Mouse (Mus musculus) hindbrain, embryonic 13.5 days (tissue): ENCODE measurements around the gene Pycr1. TPM values are rescaled to one million over a fixed set of nuclear protein-coding genes. Genes with fewer than 3 reads are reported as not detected.

Source experiments
- ATAC-seq: fragments of 200-750 bp; cut with Nextera tagmentation; 2 replicates; pipeline ENCODE4 v1.8.0; 2017; ENCODE audit warnings: moderate TSS enrichment; ENCODE audit not compliant: low FRiP score
- H3K27ac ChIP-seq: fragments of 300-500 bp; sonication (generic); 2 replicates; pipeline ENCODE4 v1.5.1; 2015; ENCODE audit warnings: inconsistent platforms, mild to moderate bottlenecking, moderate library complexity
- H3K27me3 ChIP-seq: fragments of 300-500 bp; sonication (generic); 2 replicates; pipeline ENCODE4 v1.6.1; 2015; ENCODE audit warnings: mild to moderate bottlenecking, inconsistent platforms
- H3K36me3 ChIP-seq: fragments of 300-500 bp; sonication (generic); 2 replicates; pipeline ENCODE4 v1.6.1; 2015; ENCODE audit warnings: mild to moderate bottlenecking, inconsistent platforms
- H3K4me1 ChIP-seq: fragments of 300-500 bp; sonication (generic); replicated peaks from 2 replicates; pipeline ENCODE4 v1.6.1; 2015; ENCODE audit warnings: inconsistent platforms
- H3K4me2 ChIP-seq: fragments of 300-500 bp; sonication (generic); 2 replicates; pipeline ENCODE4 v1.6.1; 2015; ENCODE audit warnings: inconsistent platforms, mild to moderate bottlenecking, moderate library complexity
- H3K4me3 ChIP-seq: fragments of 300-500 bp; sonication (generic); 2 replicates; pipeline ENCODE4 v1.5.1; 2015; ENCODE audit warnings: mild to moderate bottlenecking, inconsistent platforms
- H3K9ac ChIP-seq: fragments of 300-500 bp; sonication (generic); 2 replicates; pipeline ENCODE4 v1.6.1; 2015; ENCODE audit warnings: mild to moderate bottlenecking, inconsistent platforms
- H3K9me3 ChIP-seq: fragments of 300-500 bp; sonication (generic); 2 replicates; pipeline ENCODE4 v1.6.1; 2016; ENCODE audit warnings: inconsistent platforms
- WGBS: fragments of 180-500 bp; shearing (Covaris S2); methylation state at CpG from one replicate; pipeline ENCODE4 v1.1.7; 2015; 5-methylcytosine and 5-hydroxymethylcytosine counted together
- polyA plus RNA-seq: library from polyadenylated mRNA; unstranded; fragments of >200 nt; fragmentation: Nextera tagmentation; extraction: Ambion mirVana; gene quantifications from 2 replicates; pipeline ENCODE4 v1.2.1, GENCODE M21; 2015

The Pycr1 gene
- polyA plus RNA-seq, 1 experiment from 2014 or later: 23.3 TPM

- Histone ChIP-seq H3K9ac (no peak overlapping the region), H3K9me3 (no peaks in the 10 kb centered on the region), H3K4me3 (no peak overlapping the region; the same call in 1 of the 2 replicates), H3K4me2 (no peak overlapping the region), H3K27ac (no peak overlapping the region), H3K36me3 (peaks cover 69% of the 10 kb centered on the region), H3K27me3 (no peaks in the 10 kb centered on the region), H3K4me1 (peaks cover 26% of the 10 kb centered on the region)
- no peak for ATAC-seq
- 88% methylated on average over 6 of the region's 6 CpGs for WGBS
These were observed 20.8 kb downstream of the Pycr1 start for GRCm38 (mm10) chr11:120622805-120623204.

GRCm38 (mm10) chr11:120620195-120620594 is 23.4 kb downstream of the Pycr1 start:
- Histone ChIP-seq H3K27me3 (no peaks in the 10 kb centered on the region), H3K9ac (0 out of 2 replicates have a peak overlapping the region, but pooled peaks have one; percentile 13), H3K4me2 (no peak overlapping the region), H3K36me3 (peaks cover 55% of the 10 kb centered on the region), H3K4me1 (peaks cover 40% of the 10 kb centered on the region), H3K9me3 (no peaks in the 10 kb centered on the region), H3K27ac (no peak overlapping the region), H3K4me3 (no peak overlapping the region)
- 92% methylated on average over 14 of the region's 14 CpGs for WGBS
- ATAC-seq: no peak

GRCm38 (mm10) chr11:120618619-120619535 is 24.7 kb downstream of the Pycr1 start:
- no peak overlapping the region for H3K9ac ChIP-seq
- peaks cover 34% of the 10 kb centered on the region for H3K4me1 ChIP-seq
- WGBS: 93% methylated on average over 25 of the region's 25 CpGs
- no peak for ATAC-seq
- no peak overlapping the region for H3K4me2 ChIP-seq
- H3K4me3 ChIP-seq: no peak overlapping the region
- no peaks in the 10 kb centered on the region for H3K9me3 ChIP-seq
- H3K27ac ChIP-seq: peak overlapping the region; percentile 52
- H3K27me3 ChIP-seq: no peaks in the 10 kb centered on the region
- peaks cover 64% of the 10 kb centered on the region for H3K36me3 ChIP-seq

- H3K27me3 ChIP-seq: no peaks in the 10 kb centered on the region
- H3K36me3 ChIP-seq: peaks cover 68% of the 10 kb centered on the region
These were observed 26.0 kb downstream of the Pycr1 start, which contains the start of gene Pcyt2 for GRCm38 (mm10) chr11:120617519-120618112. Gene Pcyt2, minus strand, starts transcription at chr11:120617936.

GRCm38 (mm10) chr11:120616617-120617294 is 26.8 kb downstream of the Pycr1 start:
- ATAC-seq: no peak
- Histone ChIP-seq H3K9me3 (no peaks in the 10 kb centered on the region), H3K27ac (peak overlapping the region; percentile 91), H3K4me3 (peak overlapping the region; percentile 84), H3K4me1 (peaks cover 30% of the 10 kb centered on the region), H3K27me3 (no peaks in the 10 kb centered on the region), H3K36me3 (peaks cover 70% of the 10 kb centered on the region), H3K9ac (peak overlapping the region; percentile 91), H3K4me2 (peak overlapping the region; percentile 88)
- 45% methylated on average over 4 of the region's 4 CpGs for WGBS

More at GRCm38 (mm10) chr11:120617519-120618112, 26.0 kb downstream of the Pycr1 start, which contains the start of gene Pcyt2:
- Histone ChIP-seq H3K4me1 (peaks cover 30% of the 10 kb centered on the region), H3K9ac (peak within 1 kb of the TSS; percentile 91), H3K9me3 (no peaks in the 10 kb centered on the region), H3K27ac (peak within 1 kb of the TSS; percentile 91), H3K4me2 (peak within 1 kb of the TSS; percentile 88), H3K4me3 (peak within 1 kb of the TSS; percentile 84)
- peak; percentile 95 for ATAC-seq
- whole genome bisulfite sequencing: under 1% methylated on average over 56 of the region's 56 CpGs

- Histone ChIP-seq H3K9me3 (no peaks in the 10 kb centered on the region), H3K36me3 (peaks cover 70% of the 10 kb centered on the region), H3K27me3 (no peaks in the 10 kb centered on the region), H3K27ac (no peak overlapping the region), H3K4me3 (no peak overlapping the region; the same call in 1 of the 2 replicates), H3K4me1 (peaks cover 30% of the 10 kb centered on the region), H3K9ac (peak overlapping the region; percentile 51; the same call in 1 of the 2 replicates), H3K4me2 (peak overlapping the region; percentile 17; the same call in 1 of the 2 replicates)
- no peak for ATAC-seq
- 93% methylated on average over 11 of the region's 11 CpGs for WGBS
These were observed 27.9 kb downstream of the Pycr1 start for GRCm38 (mm10) chr11:120615606-120616203.

- no peak for ATAC-seq
- H3K9ac ChIP-seq: peak overlapping the region; percentile 24; the same call in 1 of the 2 replicates
- no peaks in the 10 kb centered on the region for H3K9me3 ChIP-seq
- no peak overlapping the region for H3K27ac ChIP-seq
- peaks cover 70% of the 10 kb centered on the region for H3K36me3 ChIP-seq
- 94% methylated on average over 6 of the region's 6 CpGs for whole genome bisulfite sequencing
- H3K4me1 ChIP-seq: peaks cover 30% of the 10 kb centered on the region
- H3K27me3 ChIP-seq: no peaks in the 10 kb centered on the region
- no peak overlapping the region for H3K4me2 ChIP-seq
- H3K4me3 ChIP-seq: no peak overlapping the region; the same call in 1 of the 2 replicates
These were observed 28.4 kb downstream of the Pycr1 start for GRCm38 (mm10) chr11:120615167-120615566.

- WGBS: 72% methylated on average over 8 of the region's 8 CpGs
- H3K27me3 ChIP-seq: peaks cover 10% of the 10 kb centered on the region
- peaks cover 69% of the 10 kb centered on the region for H3K36me3 ChIP-seq
- no peaks in the 10 kb centered on the region for H3K9me3 ChIP-seq
- peaks cover 35% of the 10 kb centered on the region for H3K4me1 ChIP-seq
- H3K27ac ChIP-seq: no peak overlapping the region
- peak overlapping the region; percentile 10; the same call in 1 of the 2 replicates for H3K9ac ChIP-seq
- ATAC-seq: no peak
- no peak overlapping the region for H3K4me3 ChIP-seq
- H3K4me2 ChIP-seq: no peak overlapping the region
These were observed 29.6 kb downstream of the Pycr1 start for GRCm38 (mm10) chr11:120613976-120614375.

GRCm38 (mm10) chr11:120613481-120613972 is 30.0 kb downstream of the Pycr1 start:
- peaks cover 14% of the 10 kb centered on the region for H3K27me3 ChIP-seq
- no peak overlapping the region for H3K27ac ChIP-seq
- no peaks in the 10 kb centered on the region for H3K9me3 ChIP-seq
- peaks cover 39% of the 10 kb centered on the region for H3K4me1 ChIP-seq
- no peak overlapping the region for H3K4me2 ChIP-seq
- peak overlapping the region; percentile 10; the same call in 1 of the 2 replicates for H3K9ac ChIP-seq
- H3K36me3 ChIP-seq: peaks cover 64% of the 10 kb centered on the region
- WGBS: 85% methylated on average over 10 of the region's 10 CpGs
- no peak for ATAC-seq
- H3K4me3 ChIP-seq: no peak overlapping the region

GRCm38 (mm10) chr11:120612763-120613162 is 30.8 kb downstream of the Pycr1 start:
- H3K9ac ChIP-seq: no peak overlapping the region
- ATAC-seq: no peak
- H3K27ac ChIP-seq: no peak overlapping the region
- peaks cover 58% of the 10 kb centered on the region for H3K36me3 ChIP-seq
- peaks cover 22% of the 10 kb centered on the region for H3K27me3 ChIP-seq
- 33% methylated on average over 6 of the region's 6 CpGs for WGBS
- no peaks in the 10 kb centered on the region for H3K9me3 ChIP-seq
- no peak overlapping the region for H3K4me3 ChIP-seq
- peaks cover 43% of the 10 kb centered on the region for H3K4me1 ChIP-seq
- no peak overlapping the region for H3K4me2 ChIP-seq

- Histone ChIP-seq H3K27ac (no peak overlapping the region), H3K4me1 (peaks cover 27% of the 10 kb centered on the region), H3K4me3 (no peak overlapping the region), H3K9me3 (no peaks in the 10 kb centered on the region), H3K4me2 (no peak overlapping the region), H3K27me3 (peaks cover 32% of the 10 kb centered on the region), H3K9ac (0 out of 2 replicates have a peak overlapping the region, but pooled peaks have one; percentile 2), H3K36me3 (peaks cover 74% of the 10 kb centered on the region)
- WGBS: 81% methylated on average over 9 of the region's 9 CpGs
- no peak for ATAC-seq
These were observed 33.0 kb downstream of the Pycr1 start for GRCm38 (mm10) chr11:120610477-120611046.
